Mouse (Mus musculus): Measurements from ENCODE around the gene Afap1l2.

DNA sequence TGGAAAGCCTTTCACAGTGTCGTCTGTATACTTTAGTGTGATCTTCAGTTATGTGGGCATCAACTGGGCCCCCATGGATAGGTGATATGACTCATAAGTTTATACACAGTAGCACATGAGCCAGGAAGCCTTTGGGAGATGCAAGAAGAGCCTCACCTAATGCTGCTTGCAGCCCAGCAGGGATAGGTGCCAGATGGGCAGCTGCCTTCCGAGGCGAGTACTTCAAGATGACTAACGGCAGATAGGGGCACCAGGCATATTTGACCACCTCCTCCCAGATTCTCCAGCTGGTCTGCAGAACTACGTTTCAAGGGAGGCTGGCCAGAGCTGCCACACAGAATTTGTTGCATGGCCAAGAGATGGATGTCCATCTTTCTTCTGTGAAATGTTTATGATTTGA lies 114.7 kb downstream of the Afap1l2 start:
- TF ChIP-seq CTCF (IDR thresholded peaks at IDR 0.05; ENCODE audit: extremely low read depth, insufficient read depth, insufficient read length, insufficient replicate concordance) (no peak), POLR2A (IDR thresholded peaks at IDR 0.05; ENCODE audit: low read depth, low read length) (no peak)
